Mouse (Mus musculus): ENCODE measurements around the gene Rgma.

- TF ChIP-seq CTCF (IDR thresholded peaks at IDR 0.05; ENCODE audit: low read depth, low read length) (no peak), POLR2A (IDR thresholded peaks at IDR 0.05; ENCODE audit: insufficient read depth, low read length) (no peak), EP300 (IDR thresholded peaks at IDR 0.05; ENCODE audit: insufficient read depth, low read depth, low read length) (no peak)
These were observed 36.2 kb downstream of the Rgma start for GRCm38 (mm10) chr7:73411523-73411922.
